Mouse (Mus musculus) stomach, embryonic 14.5 days (tissue): ENCODE data around the gene Gm49380. TPM values are rescaled to one million over a fixed set of nuclear protein-coding genes. Genes with fewer than 3 reads are reported as not detected.

Source experiments
- ATAC-seq: fragments of 200-750 bp; cut with Nextera tagmentation; 2 replicates; pipeline ENCODE4 v1.8.0; 2017; ENCODE audit warnings: low read depth, moderate TSS enrichment; ENCODE audit not compliant: insufficient number of reproducible peaks, insufficient read depth, low FRiP score
- H3K27ac ChIP-seq: fragments of 300-500 bp; sonication (generic); 2 replicates; pipeline ENCODE4 v1.5.1; 2014; ENCODE audit warnings: mild to moderate bottlenecking, low read length, moderate library complexity, mixed read lengths
- H3K27me3 ChIP-seq: fragments of 300-500 bp; sonication (generic); 2 replicates; pipeline ENCODE4 v1.6.1; 2014; ENCODE audit warnings: low read length, control low read depth, mixed read lengths; ENCODE audit not compliant: control insufficient read depth, insufficient read depth
- H3K36me3 ChIP-seq: fragments of 300-500 bp; sonication (generic); 2 replicates; pipeline ENCODE4 v1.6.1; 2014; ENCODE audit warnings: mild to moderate bottlenecking, control low read depth, low read length, moderate library complexity, mixed read lengths; ENCODE audit not compliant: control insufficient read depth, insufficient read depth
- H3K4me1 ChIP-seq: fragments of 300-500 bp; sonication (generic); 2 replicates; pipeline ENCODE4 v1.6.1; 2014; ENCODE audit warnings: low read length, control low read depth, mixed read lengths; ENCODE audit not compliant: control insufficient read depth, insufficient read depth
- H3K4me2 ChIP-seq: fragments of 300-500 bp; sonication (generic); replicated peaks from 2 replicates; pipeline ENCODE4 v1.6.1; 2014; ENCODE audit warnings: low read depth, low read length, control low read depth
- H3K4me3 ChIP-seq: fragments of 300-500 bp; sonication (generic); 2 replicates; pipeline ENCODE4 v1.5.1; 2014; ENCODE audit warnings: low read depth, low read length, control low read depth
- H3K9ac ChIP-seq: fragments of 300-500 bp; sonication (generic); replicated peaks from 2 replicates; pipeline ENCODE4 v1.6.1; 2014; ENCODE audit warnings: low read depth, mild to moderate bottlenecking, control low read depth, low read length, moderate library complexity, mixed read lengths
- H3K9me3 ChIP-seq: fragments of 300-500 bp; sonication (generic); 2 replicates; pipeline ENCODE4 v1.6.1; 2016; ENCODE audit warnings: low read depth, low read length, control low read depth; ENCODE audit not compliant: control insufficient read depth
- WGBS: fragments of 180-500 bp; shearing (Covaris S2); extraction: QIAGEN DNeasy Blood & Tissue Kit; methylation state at CpG from one replicate; pipeline ENCODE4 v1.1.7; 2014; 5-methylcytosine and 5-hydroxymethylcytosine counted together
- polyA plus RNA-seq: library from polyadenylated mRNA; unstranded; fragments of >200 nt; fragmentation: Nextera tagmentation; extraction: Ambion mirVana; gene quantifications from 2 replicates; pipeline ENCODE4 v1.2.1, GENCODE M21; 2014

Gene Gm49380
- polyA plus RNA-seq, 1 experiment from 2014 or later, result 0.52 TPM

DNA sequence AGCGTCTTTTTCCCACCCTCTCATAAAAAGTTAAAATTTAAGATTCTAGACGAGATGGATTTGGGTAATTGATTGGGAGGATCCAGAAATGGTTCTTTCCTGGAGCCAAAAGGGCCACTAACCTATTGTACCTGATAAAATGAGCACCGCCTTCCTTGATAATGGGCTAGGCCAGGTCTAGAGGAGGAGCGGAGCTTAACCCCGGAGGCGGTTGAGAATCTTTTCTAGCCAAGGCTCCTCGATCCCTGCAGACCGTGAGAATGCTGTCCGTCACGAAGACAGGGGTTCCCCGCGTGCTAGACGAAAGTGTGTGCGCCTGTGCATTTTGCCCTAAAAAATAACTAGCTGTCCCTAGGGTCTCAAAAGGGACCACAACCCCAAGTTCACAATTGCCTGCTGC, 29.1 kb downstream of the Gm49380 start:
- peak overlapping the region; percentile 51; the same call in 1 of the 2 replicates for H3K9ac ChIP-seq
- H3K9me3 ChIP-seq, result no peaks in the 10 kb centered on the region
- peak overlapping the region; percentile 52 for H3K4me3 ChIP-seq
- H3K36me3 ChIP-seq, result no peaks in the 10 kb centered on the region
- WGBS, result 2% methylated on average over 14 of the region's 14 CpGs
- no peak for ATAC-seq
- H3K27ac ChIP-seq, result peak overlapping the region; percentile 21; the same call in 1 of the 2 replicates
- H3K4me1 ChIP-seq, result peaks cover 28% of the 10 kb centered on the region
- H3K27me3 ChIP-seq, result 0 out of 2 replicates have a peak, but pooled peaks cover 6% of the 10 kb centered on the region
- H3K4me2 ChIP-seq, result peak overlapping the region; percentile 99

DNA sequence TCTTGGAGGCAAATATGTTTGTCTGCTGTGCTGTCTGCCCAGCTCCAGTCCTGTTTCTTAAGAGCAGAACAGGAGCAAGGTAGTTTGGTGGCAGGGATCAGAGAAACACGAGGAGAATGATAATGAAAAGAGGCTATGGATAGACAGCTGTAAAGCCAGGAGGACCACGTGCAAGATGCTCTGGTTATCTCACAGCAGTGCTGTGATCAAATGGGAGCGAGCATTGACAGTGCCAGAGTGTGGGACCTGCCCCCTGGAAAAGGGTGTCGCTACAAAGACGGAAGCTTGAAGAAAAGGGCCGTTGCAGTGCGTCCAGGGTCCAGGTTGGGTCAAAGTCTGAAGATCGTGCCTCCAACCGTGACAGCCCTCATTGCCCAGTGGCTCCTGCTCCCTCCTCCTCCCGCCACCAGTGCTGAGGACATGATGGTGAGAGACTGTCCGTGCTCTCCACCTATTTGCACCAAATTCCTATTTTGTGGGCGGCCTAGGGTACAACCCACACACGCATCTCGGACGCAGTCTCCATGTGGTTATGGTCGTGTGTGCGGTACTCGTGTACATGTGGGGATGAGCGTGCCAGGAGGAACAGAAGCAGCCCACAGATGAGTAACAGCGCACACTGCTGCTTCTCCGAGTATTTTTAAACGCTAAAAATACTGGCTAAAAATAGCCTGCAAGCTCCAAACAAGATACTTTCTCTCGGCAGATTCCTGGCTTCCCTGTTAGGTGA, 29.7 kb downstream of the Gm49380 start:
- 9% methylated on average over 23 of the region's 23 CpGs for WGBS
- ATAC-seq, result no peak
- H3K9me3 ChIP-seq, result no peaks in the 10 kb centered on the region
- no peaks in the 10 kb centered on the region for H3K36me3 ChIP-seq
- H3K4me1 ChIP-seq, result peaks cover 34% of the 10 kb centered on the region
- no peak overlapping the region for H3K9ac ChIP-seq
- H3K27me3 ChIP-seq, result 0 out of 2 replicates have a peak, but pooled peaks cover 6% of the 10 kb centered on the region
- peak overlapping the region; percentile 55; the same call in 1 of the 2 replicates for H3K27ac ChIP-seq
- peak overlapping the region; percentile 99 for H3K4me2 ChIP-seq
- peak overlapping the region; percentile 52 for H3K4me3 ChIP-seq

DNA sequence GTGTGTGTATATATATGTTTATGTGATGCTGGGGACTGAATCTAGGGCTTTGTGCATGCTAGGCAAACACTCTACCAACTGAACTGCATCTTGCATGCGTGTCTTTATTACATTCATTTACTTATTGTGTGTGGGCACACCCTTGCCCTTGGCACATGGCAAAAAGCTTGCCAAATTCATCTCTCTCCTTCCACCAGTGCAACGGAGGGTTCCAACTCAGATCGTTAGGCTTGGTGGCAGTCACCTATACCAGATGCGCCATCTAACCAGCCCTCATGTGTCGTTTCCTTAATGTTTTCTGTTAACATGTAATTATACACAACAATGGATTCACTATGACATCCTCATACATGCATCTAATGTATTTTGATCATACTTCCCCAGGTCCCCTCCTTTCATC, 31.0 kb downstream of the Gm49380 start:
- Histone ChIP-seq H3K27ac (no peak overlapping the region), H3K4me1 (peaks cover 32% of the 10 kb centered on the region), H3K9ac (no peak overlapping the region), H3K27me3 (0 out of 2 replicates have a peak, but pooled peaks cover 6% of the 10 kb centered on the region), H3K9me3 (no peaks in the 10 kb centered on the region), H3K4me2 (no peak overlapping the region), H3K4me3 (no peak overlapping the region), H3K36me3 (no peaks in the 10 kb centered on the region)
- ATAC-seq, result no peak
- 92% methylated on average over 5 of the region's 5 CpGs for WGBS

DNA sequence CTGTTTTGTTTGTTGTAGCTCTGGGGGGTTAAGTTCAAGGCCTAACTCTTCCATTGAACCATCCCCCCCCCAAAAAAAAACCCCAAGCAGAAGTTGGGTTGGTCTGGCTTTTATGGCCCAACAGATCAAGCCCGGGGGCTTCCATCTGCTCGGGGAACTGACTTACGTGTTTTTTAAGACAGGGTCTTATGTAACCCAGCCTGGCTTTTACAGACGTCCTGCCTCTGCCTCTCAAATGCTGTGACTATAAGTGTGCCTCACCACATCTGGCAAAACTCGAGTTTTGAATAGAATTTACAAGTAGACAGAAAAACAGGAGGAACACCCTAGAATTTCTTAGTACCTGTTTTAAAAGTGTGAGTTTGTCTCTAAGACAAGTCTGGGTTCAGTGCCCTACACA, 31.7 kb downstream of the Gm49380 start:
- H3K4me2 ChIP-seq, result no peak overlapping the region
- no peak overlapping the region for H3K27ac ChIP-seq
- no peaks in the 10 kb centered on the region for H3K9me3 ChIP-seq
- H3K27me3 ChIP-seq, result 0 out of 2 replicates have a peak, but pooled peaks cover 6% of the 10 kb centered on the region
- H3K9ac ChIP-seq, result no peak overlapping the region
- H3K4me1 ChIP-seq, result peaks cover 29% of the 10 kb centered on the region
- WGBS, result 75% methylated on average over 5 of the region's 5 CpGs
- H3K4me3 ChIP-seq, result no peak overlapping the region
- no peak for ATAC-seq
- no peaks in the 10 kb centered on the region for H3K36me3 ChIP-seq

DNA sequence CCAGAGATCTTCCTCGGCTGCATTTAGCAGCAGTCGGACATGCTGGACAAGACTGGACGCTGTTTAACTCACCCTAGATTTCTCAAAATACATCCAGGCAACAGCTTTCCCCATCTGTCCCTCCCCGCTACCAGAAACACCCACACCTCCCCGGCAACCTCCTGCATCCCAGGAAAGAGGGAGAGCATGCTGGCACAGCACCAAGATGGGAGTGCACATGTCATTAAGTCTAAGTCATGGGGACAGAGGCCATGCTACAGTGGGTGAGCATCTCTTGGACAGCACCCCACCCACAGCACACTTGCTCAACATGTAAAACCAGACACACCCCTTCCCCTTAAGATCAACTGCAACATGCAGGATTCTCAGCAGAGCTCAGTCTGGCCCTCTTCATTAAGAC, 32.3 kb downstream of the Gm49380 start:
- H3K4me2 ChIP-seq, result no peak overlapping the region
- ATAC-seq, result no peak
- H3K27ac ChIP-seq, result no peak overlapping the region
- H3K4me3 ChIP-seq, result no peak overlapping the region
- no peak overlapping the region for H3K9ac ChIP-seq
- 0 out of 2 replicates have a peak, but pooled peaks cover 3% of the 10 kb centered on the region for H3K27me3 ChIP-seq
- no peaks in the 10 kb centered on the region for H3K9me3 ChIP-seq
- peaks cover 29% of the 10 kb centered on the region for H3K4me1 ChIP-seq
- H3K36me3 ChIP-seq, result no peaks in the 10 kb centered on the region
- WGBS, result 67% methylated on average over 5 of the region's 5 CpGs

DNA sequence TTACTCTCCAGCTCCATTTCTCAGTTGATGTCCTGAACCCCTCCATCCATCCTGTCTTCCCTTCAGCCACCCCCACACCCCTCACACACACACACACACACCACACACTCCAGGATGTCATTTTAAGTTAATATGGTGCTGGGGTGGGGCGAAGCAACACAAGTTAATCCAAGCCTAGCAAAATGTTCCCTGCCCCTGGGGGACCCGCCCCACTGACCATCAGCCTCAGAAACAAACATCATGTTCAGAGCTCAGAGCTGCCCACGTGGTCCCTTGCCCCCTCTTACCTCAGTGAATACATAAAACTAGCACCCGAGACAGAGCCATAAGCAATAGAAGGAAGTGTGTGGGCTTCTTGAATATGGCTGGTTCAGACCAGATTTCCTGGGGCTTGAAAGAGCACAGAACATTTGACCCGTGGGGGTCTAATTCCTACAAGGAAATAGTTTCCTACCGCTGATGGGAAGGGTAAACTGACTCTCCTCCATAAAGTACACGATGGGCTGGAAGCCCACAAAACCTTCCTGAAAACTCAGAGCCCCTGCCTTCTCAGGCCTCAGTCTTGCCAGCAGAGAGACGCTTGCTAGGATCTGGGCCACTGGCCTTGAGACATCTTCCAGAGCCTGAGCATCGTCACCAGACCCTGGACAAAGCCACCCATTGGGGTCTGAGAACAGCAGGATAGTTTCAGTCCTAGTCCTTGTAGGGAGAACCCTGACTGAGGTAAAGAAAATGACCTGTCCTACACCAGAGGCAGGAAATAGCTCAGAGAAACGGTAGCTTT, 33.1 kb downstream of the Gm49380 start:
- no peaks in the 10 kb centered on the region for H3K27me3 ChIP-seq
- ATAC-seq, result no peak
- no peaks in the 10 kb centered on the region for H3K36me3 ChIP-seq
- no peak overlapping the region for H3K9ac ChIP-seq
- no peak overlapping the region for H3K4me3 ChIP-seq
- no peaks in the 10 kb centered on the region for H3K9me3 ChIP-seq
- no peak overlapping the region for H3K27ac ChIP-seq
- H3K4me1 ChIP-seq, result peaks cover 25% of the 10 kb centered on the region
- no peak overlapping the region for H3K4me2 ChIP-seq
- 65% methylated on average over 10 of the region's 10 CpGs for WGBS

DNA sequence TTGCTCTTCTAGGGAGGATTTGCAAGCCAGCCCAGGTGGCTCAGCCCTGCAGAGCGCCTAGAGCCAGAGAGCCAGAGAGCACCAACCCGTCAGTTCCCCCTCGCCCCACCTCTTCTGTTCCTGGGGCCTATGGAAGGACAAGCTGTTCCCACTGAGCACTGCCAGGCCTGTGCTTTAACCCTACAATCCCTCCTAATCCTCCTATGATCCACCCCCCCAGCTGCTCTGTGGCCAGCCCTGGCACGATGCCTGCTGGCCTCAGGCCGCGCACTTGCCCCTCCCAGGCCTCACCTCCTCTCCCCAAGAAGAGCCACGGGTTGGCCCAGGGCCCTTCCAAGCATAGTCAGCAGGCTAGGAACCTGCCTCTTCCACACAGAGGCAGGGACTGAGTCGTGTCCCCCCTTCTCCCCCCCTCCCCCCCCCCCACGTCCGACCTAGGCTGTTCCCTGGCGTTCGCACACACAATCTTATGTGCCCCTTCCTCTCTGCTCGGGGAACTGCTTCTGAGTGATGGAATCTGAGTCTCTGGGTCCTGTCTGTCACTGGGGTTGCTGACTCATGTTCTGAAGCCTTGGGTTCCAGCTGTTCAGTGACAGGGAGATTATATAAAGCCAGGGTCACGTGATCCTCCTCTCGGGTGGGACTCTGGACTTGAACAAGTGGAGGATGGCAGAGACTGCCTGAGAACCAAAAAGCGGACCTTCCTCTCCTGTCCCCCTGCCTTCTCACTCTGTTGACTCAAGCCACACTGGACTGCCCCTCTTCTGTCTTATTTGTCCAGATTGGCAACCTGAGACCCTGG, 34.1 kb downstream of the Gm49380 start:
- Histone ChIP-seq H3K27me3 (no peaks in the 10 kb centered on the region), H3K4me3 (no peak overlapping the region), H3K4me2 (no peak overlapping the region), H3K9me3 (no peaks in the 10 kb centered on the region), H3K36me3 (no peaks in the 10 kb centered on the region), H3K9ac (no peak overlapping the region), H3K27ac (no peak overlapping the region), H3K4me1 (peaks cover 22% of the 10 kb centered on the region)
- 34% methylated on average over 15 of the region's 16 CpGs for WGBS
- ATAC-seq, result peak; percentile 51; the same call in 1 of the 2 replicates

DNA sequence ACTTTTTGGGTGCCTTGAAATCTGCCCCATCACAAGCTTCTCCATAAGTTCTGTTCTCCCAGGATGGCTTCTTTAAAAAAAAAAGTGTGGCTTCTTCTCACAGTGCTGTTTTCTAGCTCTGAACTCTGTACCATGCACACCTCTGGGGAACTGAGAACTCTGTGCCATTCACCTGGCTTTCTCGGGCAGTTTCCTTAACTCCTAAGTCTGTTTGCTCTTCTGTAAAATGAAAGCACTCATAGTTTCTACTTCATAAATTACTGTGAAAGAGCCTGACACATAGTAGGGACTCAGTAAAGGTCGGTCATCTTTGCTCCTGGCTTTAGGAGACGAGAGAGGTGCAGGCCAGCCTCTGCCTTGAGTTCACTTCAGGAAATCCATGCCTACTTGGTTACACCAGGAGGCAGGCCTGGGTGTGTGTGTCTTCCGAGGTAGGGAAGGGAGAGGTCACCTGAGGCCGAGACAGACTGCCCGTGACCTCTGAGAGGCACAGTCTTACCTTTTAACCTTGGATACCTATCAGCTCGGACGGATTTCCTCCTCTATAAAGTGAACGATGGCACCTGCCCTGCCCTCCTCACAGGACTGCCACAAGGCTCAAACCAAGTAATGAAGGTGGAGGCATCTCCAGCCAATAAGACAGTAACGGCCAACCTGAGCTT, 35.0 kb downstream of the Gm49380 start:
- H3K27ac ChIP-seq, result no peak overlapping the region
- no peak overlapping the region for H3K9ac ChIP-seq
- no peaks in the 10 kb centered on the region for H3K36me3 ChIP-seq
- peaks cover 14% of the 10 kb centered on the region for H3K4me1 ChIP-seq
- H3K27me3 ChIP-seq, result no peaks in the 10 kb centered on the region
- no peak overlapping the region for H3K4me2 ChIP-seq
- WGBS, result 79% methylated on average over 10 of the region's 10 CpGs
- H3K9me3 ChIP-seq, result no peaks in the 10 kb centered on the region
- H3K4me3 ChIP-seq, result no peak overlapping the region
- no peak for ATAC-seq
